Mouse (Mus musculus) inflammation-experienced regulatory T-cells, adult 16 weeks (primary cell): ENCODE measurements around the gene Stt3b. TPM values are rescaled to one million over a fixed set of nuclear protein-coding genes. Genes with fewer than 3 reads are reported as not detected.

Experiments used
- polyA plus RNA-seq: library from polyadenylated mRNA; unstranded; fragments of 100-300 nt; shearing (Covaris generic); gene quantifications from one replicate; pipeline ENCODE4 v1.2.1, GENCODE M21; 2017

The Stt3b gene
- polyA plus RNA-seq: 29.0 TPM

GRCm38 (mm10) chr9:115310346-115311222 is at the start of gene Stt3b:
Gene Stt3b (minus strand): TSS chr9:115310421.

